Comparison of ENCODE assay signal across 20 mouse cellular contexts in the genomic region with DNA sequence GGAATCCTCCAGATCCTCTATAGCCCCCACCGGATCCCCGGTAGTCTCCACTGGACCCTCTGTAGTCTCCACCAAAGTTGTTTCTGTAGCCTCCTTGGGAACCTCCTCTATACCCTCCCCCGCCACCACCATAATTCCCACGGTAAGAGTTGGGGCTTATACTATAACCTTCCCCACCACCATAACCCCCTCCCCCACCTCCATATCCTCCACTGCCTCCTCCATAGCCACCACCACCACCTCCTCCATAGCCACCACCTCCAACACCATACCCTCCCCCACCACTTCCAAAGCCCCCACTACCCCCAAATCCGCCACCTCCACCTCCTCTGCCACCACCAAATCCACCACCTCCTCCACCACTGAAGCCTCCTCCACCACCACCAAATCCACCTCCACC. TPM values are rescaled to one million over a fixed set of nuclear protein-coding genes. Genes with fewer than 3 reads are reported as not detected.
DNase-seq lines count a peak whose midpoint lies in the region; ATAC-seq and TF ChIP-seq lines count a peak whose summit lies in the region.
"Had no signal": no experiment of that assay in that cellular context is flagged by ENCODE, and none has a peak within 500 bp of the region (broad histone marks: within the 10 kb centered on the region; RNA-seq: fewer than 3 reads in every experiment).

No protein-coding gene starts in this region.

- no peak for TF ChIP-seq EP300 in liver, postnatal 0 days (IDR thresholded peaks at IDR 0.05; ENCODE audit: low read depth)

- WGBS in hindbrain, embryonic 11.5 days: 94% methylated on average over 5 of the region's 5 CpGs
- 95% methylated on average over 5 of the region's 5 CpGs for WGBS in hindbrain, embryonic 13.5 days
- 82% methylated on average over 5 of the region's 5 CpGs for WGBS in liver, embryonic 12.5 days (ENCODE audit: insufficient replicate concordance)
- 88% methylated on average over 5 of the region's 5 CpGs for WGBS in liver, postnatal 0 days (ENCODE audit: insufficient replicate concordance)
- WGBS in forebrain, embryonic 13.5 days: 93% methylated on average over 5 of the region's 5 CpGs
- WGBS in hindbrain, embryonic 14.5 days: 94% methylated on average over 5 of the region's 5 CpGs

- no peaks in the 10 kb centered on the region for H3K9me3 ChIP-seq in hindbrain, embryonic 11.5 days (ENCODE audit: control insufficient read depth, low read length)
- H3K9me3 ChIP-seq in hindbrain, embryonic 13.5 days: no peaks in the 10 kb centered on the region
- H3K9me3 ChIP-seq in liver, embryonic 12.5 days (replicated peaks): no peaks in the 10 kb centered on the region
- no peaks in the 10 kb centered on the region for H3K9me3 ChIP-seq in liver, postnatal 0 days (ENCODE audit: low read length)
- H3K9me3 ChIP-seq in forebrain, embryonic 13.5 days (replicated peaks): no peaks in the 10 kb centered on the region
- H3K9me3 ChIP-seq in hindbrain, embryonic 14.5 days (ENCODE audit: control insufficient read depth, low read length): no peaks in the 10 kb centered on the region
- H3K9me3 ChIP-seq: embryonic facial prominence, embryonic 13.5 days; stomach, embryonic 15.5 days had no signal

- H3K9ac ChIP-seq in hindbrain, embryonic 11.5 days (ENCODE audit: low read depth, low read length): no peak overlapping the region
- H3K9ac ChIP-seq in hindbrain, embryonic 13.5 days: no peak overlapping the region
- H3K9ac ChIP-seq in liver, embryonic 12.5 days: no peak overlapping the region
- no peak overlapping the region for H3K9ac ChIP-seq in liver, postnatal 0 days (replicated peaks)
- no peak overlapping the region for H3K9ac ChIP-seq in forebrain, embryonic 13.5 days
- no peak overlapping the region for H3K9ac ChIP-seq in hindbrain, embryonic 14.5 days
- H3K9ac ChIP-seq: embryonic facial prominence, embryonic 13.5 days; stomach, embryonic 15.5 days had no signal

- TF ChIP-seq CTCF in liver, postnatal 0 days (IDR thresholded peaks at IDR 0.05; ENCODE audit: low read depth): no peak

- peak; percentile 28; the same call in 1 of the 2 replicates for ATAC-seq in hindbrain, embryonic 11.5 days (ENCODE audit: low FRiP score)
- ATAC-seq in hindbrain, embryonic 13.5 days (ENCODE audit: low FRiP score): no peak; the same call in 1 of the 2 replicates
- 0 out of 2 replicates have a peak, but pooled peaks have one; percentile 9 for ATAC-seq in liver, embryonic 12.5 days
- ATAC-seq in liver, postnatal 0 days: no peak
- ATAC-seq in forebrain, embryonic 13.5 days: peak; percentile 36
- ATAC-seq in hindbrain, embryonic 14.5 days (ENCODE audit: low FRiP score): 0 out of 2 replicates have a peak, but pooled peaks have one; percentile 43

- no peak overlapping the region for H3K27ac ChIP-seq in hindbrain, embryonic 11.5 days (ENCODE audit: low read depth, low read length)
- H3K27ac ChIP-seq in hindbrain, embryonic 13.5 days: no peak overlapping the region
- no peak overlapping the region for H3K27ac ChIP-seq in liver, embryonic 12.5 days
- H3K27ac ChIP-seq in liver, postnatal 0 days (ENCODE audit: low read depth): no peak overlapping the region
- H3K27ac ChIP-seq in forebrain, embryonic 13.5 days: no peak overlapping the region
- no peak overlapping the region for H3K27ac ChIP-seq in hindbrain, embryonic 14.5 days
- H3K27ac ChIP-seq: embryonic facial prominence, embryonic 13.5 days; gastrocnemius, adult 2 months; heart, adult 2 months; stomach, embryonic 15.5 days had no signal

- intact Hi-C loops in left cerebral cortex, postnatal 4 days (cut with DNase I): no loop called here

- H3K36me3 ChIP-seq in hindbrain, embryonic 11.5 days (ENCODE audit: control insufficient read depth, insufficient read depth, low read length): peaks cover 10% of the 10 kb centered on the region
- H3K36me3 ChIP-seq in hindbrain, embryonic 13.5 days: peaks cover 63% of the 10 kb centered on the region
- peaks cover 78% of the 10 kb centered on the region for H3K36me3 ChIP-seq in liver, embryonic 12.5 days
- H3K36me3 ChIP-seq in liver, postnatal 0 days (replicated peaks; ENCODE audit: insufficient read depth, low read length): peaks cover 59% of the 10 kb centered on the region
- H3K36me3 ChIP-seq in forebrain, embryonic 13.5 days (ENCODE audit: poor library complexity, severe bottlenecking): peaks cover 72% of the 10 kb centered on the region
- peaks cover 72% of the 10 kb centered on the region for H3K36me3 ChIP-seq in hindbrain, embryonic 14.5 days (replicated peaks; ENCODE audit: control insufficient read depth, insufficient read depth)

- H3K4me1 ChIP-seq in hindbrain, embryonic 11.5 days (replicated peaks; ENCODE audit: control insufficient read depth, insufficient read depth, low read length): no peaks in the 10 kb centered on the region
- H3K4me1 ChIP-seq in hindbrain, embryonic 13.5 days (replicated peaks): no peaks in the 10 kb centered on the region
- H3K4me1 ChIP-seq in liver, embryonic 12.5 days: no peaks in the 10 kb centered on the region
- no peaks in the 10 kb centered on the region for H3K4me1 ChIP-seq in liver, postnatal 0 days (ENCODE audit: insufficient read depth)
- no peaks in the 10 kb centered on the region for H3K4me1 ChIP-seq in forebrain, embryonic 13.5 days
- H3K4me1 ChIP-seq in hindbrain, embryonic 14.5 days (replicated peaks; ENCODE audit: control insufficient read depth, insufficient read depth, low read length): no peaks in the 10 kb centered on the region
- H3K4me1 ChIP-seq: embryonic facial prominence, embryonic 13.5 days; stomach, embryonic 15.5 days had no signal

- no peak overlapping the region for H3K4me3 ChIP-seq in hindbrain, embryonic 11.5 days (ENCODE audit: low read depth, low read length)
- H3K4me3 ChIP-seq in hindbrain, embryonic 13.5 days: no peak overlapping the region
- no peak overlapping the region for H3K4me3 ChIP-seq in liver, embryonic 12.5 days
- H3K4me3 ChIP-seq in liver, postnatal 0 days (ENCODE audit: low read depth, low read length): no peak overlapping the region
- H3K4me3 ChIP-seq in forebrain, embryonic 13.5 days: no peak overlapping the region
- no peak overlapping the region for H3K4me3 ChIP-seq in hindbrain, embryonic 14.5 days (replicated peaks; ENCODE audit: low read length)
- H3K4me3 ChIP-seq: embryonic facial prominence, embryonic 13.5 days; gastrocnemius, adult 2 months; heart, adult 2 months; stomach, embryonic 15.5 days had no signal

- H3K27me3 ChIP-seq in hindbrain, embryonic 11.5 days (ENCODE audit: control insufficient read depth, insufficient read depth, low read length): no peaks in the 10 kb centered on the region
- no peaks in the 10 kb centered on the region for H3K27me3 ChIP-seq in hindbrain, embryonic 13.5 days
- H3K27me3 ChIP-seq in liver, embryonic 12.5 days (replicated peaks): no peaks in the 10 kb centered on the region
- H3K27me3 ChIP-seq in liver, postnatal 0 days (ENCODE audit: insufficient read depth, low read length): no peaks in the 10 kb centered on the region
- H3K27me3 ChIP-seq in forebrain, embryonic 13.5 days: no peaks in the 10 kb centered on the region
- no peaks in the 10 kb centered on the region for H3K27me3 ChIP-seq in hindbrain, embryonic 14.5 days (ENCODE audit: control insufficient read depth, insufficient read depth, low read length)
- H3K27me3 ChIP-seq: embryonic facial prominence, embryonic 13.5 days; stomach, embryonic 15.5 days had no signal

- H3K4me2 ChIP-seq in hindbrain, embryonic 11.5 days (replicated peaks; ENCODE audit: low read depth, low read length): no peak overlapping the region
- no peak overlapping the region for H3K4me2 ChIP-seq in hindbrain, embryonic 13.5 days
- no peak overlapping the region for H3K4me2 ChIP-seq in liver, embryonic 12.5 days
- H3K4me2 ChIP-seq in liver, postnatal 0 days (ENCODE audit: low read depth, low read length): no peak overlapping the region
- H3K4me2 ChIP-seq in forebrain, embryonic 13.5 days: no peak overlapping the region
- H3K4me2 ChIP-seq in hindbrain, embryonic 14.5 days (replicated peaks): no peak overlapping the region
- H3K4me2 ChIP-seq: embryonic facial prominence, embryonic 13.5 days; stomach, embryonic 15.5 days had no signal

- DNase-seq in hindbrain, embryonic 11.5 days (ENCODE audit: low spot score): no peak
- DNase-seq in liver, postnatal 0 days: no peak
- DNase-seq in hindbrain, embryonic 14.5 days (ENCODE audit: low spot score): no peak
- no peak for DNase-seq in right cerebral cortex, adult 2 months (ENCODE audit: low spot score in 2 of 2)
- DNase-seq in left cerebral cortex, postnatal 4 days: no peak
- DNase-seq: cerebellum, adult 11 months; cerebellum, postnatal 25 days; gastrocnemius, adult 2 months; heart, adult 2 months; heart, postnatal 14 days; kidney, postnatal 10 days; layer of hippocampus, adult 9-11 months; lung, postnatal 36 days; retina, postnatal 1 day; spleen, adult 18-20 months had no signal

RNA-seq across cellular contexts. Expression of a gene that starts 31.2 kb away (rescaled TPM):
- 0.33 and 0.40 TPM in 2 replicates for polyA plus RNA-seq in hindbrain, embryonic 11.5 days (2014; fragmentation: Nextera tagmentation; extraction: Ambion mirVana)
- 0.25 and 0.26 TPM in 2 replicates for polyA plus RNA-seq in hindbrain, embryonic 13.5 days (2015; fragmentation: Nextera tagmentation; extraction: Ambion mirVana)
- polyA plus RNA-seq in liver, embryonic 12.5 days (2016; fragmentation: Nextera tagmentation; extraction: Ambion mirVana): 0.18 and 0.24 TPM in 2 replicates
- 0.05 TPM in 2 replicates for polyA plus RNA-seq in liver, postnatal 0 days (2015; fragmentation: Nextera tagmentation; extraction: Ambion mirVana)
- 0.14 and 0.21 TPM in 2 replicates for polyA plus RNA-seq in forebrain, embryonic 13.5 days (2015; fragmentation: Nextera tagmentation; extraction: Ambion mirVana)
- polyA plus RNA-seq in hindbrain, embryonic 14.5 days (2014; fragmentation: Nextera tagmentation; extraction: Ambion mirVana): 0.56 and 0.85 TPM in 2 replicates
- 1 to 10 TPM; 2.8 to 3.2 TPM for total RNA-seq in left cerebral cortex, postnatal 4 days (2021)
- total RNA-seq: gastrocnemius, adult 2 months; heart, adult 2 months; heart, postnatal 14 days had no signal

RNA-seq across cellular contexts. Expression of a gene that starts 31.3 kb away (rescaled TPM):
- polyA plus RNA-seq in hindbrain, embryonic 11.5 days (2014; fragmentation: Nextera tagmentation; extraction: Ambion mirVana): 34.7 and 61.3 TPM in 2 replicates
- 41.5 and 47.7 TPM in 2 replicates for polyA plus RNA-seq in hindbrain, embryonic 13.5 days (2015; fragmentation: Nextera tagmentation; extraction: Ambion mirVana)
- 20.5 and 21.4 TPM in 2 replicates for polyA plus RNA-seq in liver, embryonic 12.5 days (2016; fragmentation: Nextera tagmentation; extraction: Ambion mirVana)
- 7.7 and 9.9 TPM in 2 replicates for polyA plus RNA-seq in liver, postnatal 0 days (2015; fragmentation: Nextera tagmentation; extraction: Ambion mirVana)
- 55.5 and 59.0 TPM in 2 replicates for polyA plus RNA-seq in forebrain, embryonic 13.5 days (2015; fragmentation: Nextera tagmentation; extraction: Ambion mirVana)
- 23.7 and 26.2 TPM in 2 replicates for polyA plus RNA-seq in hindbrain, embryonic 14.5 days (2014; fragmentation: Nextera tagmentation; extraction: Ambion mirVana)
- 100 to 1,000 TPM; 188 to 192 TPM for total RNA-seq in left cerebral cortex, postnatal 4 days (2021)

Comparison
In these comparisons a context has a peak if more than half of its experiments do, and no peak if none do; other contexts are left out.
1. ATAC-seq: peak in hindbrain, embryonic 11.5 days (single experiment), liver, embryonic 12.5 days (single experiment), forebrain, embryonic 13.5 days (single experiment) and hindbrain, embryonic 14.5 days (single experiment); none in hindbrain, embryonic 13.5 days (single experiment) and liver, postnatal 0 days (single experiment).